Mouse (Mus musculus) lung, adult 18-20 months (tissue): ENCODE measurements at regions not wholly inside any gene's neighbourhood (a gene's known extent, or its start where the extent isn't known, plus 50 kb on each side); places are given as distances from the start of the nearest gene placed in this dataset.

ENCODE experiments used
- DNase-seq, 2 experiments: peaks; one replicate each; pipeline ENCODE4 v3.0.0; 2022; ENCODE audit warnings: mixed read lengths in 2 of 2

DNA sequence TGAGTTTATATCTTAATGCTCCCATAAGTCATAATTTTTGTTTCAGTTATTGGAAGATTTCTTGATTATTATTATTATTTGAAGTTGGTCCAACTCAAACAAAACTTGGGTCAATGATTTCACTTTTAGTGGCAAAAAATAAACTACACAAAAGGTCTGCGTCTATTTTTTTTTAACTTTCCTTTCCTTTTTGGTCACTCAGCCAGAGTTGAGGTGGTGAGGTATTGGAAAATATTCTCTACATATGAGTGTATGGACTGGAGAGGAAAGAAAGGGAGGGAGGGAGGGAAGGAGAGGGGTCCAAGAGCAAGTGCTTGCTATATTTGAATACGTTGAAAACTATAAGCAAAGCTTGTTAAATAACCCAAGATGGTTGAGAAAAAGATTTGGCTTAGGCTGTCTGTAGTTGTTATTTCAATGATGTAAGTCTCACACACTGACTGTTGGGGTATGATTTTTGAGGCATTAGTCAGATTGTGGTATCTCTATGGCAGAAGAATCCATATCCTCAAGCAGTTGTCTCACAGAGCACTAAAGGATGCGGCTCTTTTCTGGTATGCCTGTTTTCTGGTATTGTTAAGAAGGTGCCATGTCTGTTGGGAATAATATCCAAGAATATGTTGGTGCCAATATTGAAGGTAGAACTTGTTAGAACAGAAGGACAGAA lies 75.9 kb upstream of the Hey2 start:
- DNase-seq = no peak

DNA sequence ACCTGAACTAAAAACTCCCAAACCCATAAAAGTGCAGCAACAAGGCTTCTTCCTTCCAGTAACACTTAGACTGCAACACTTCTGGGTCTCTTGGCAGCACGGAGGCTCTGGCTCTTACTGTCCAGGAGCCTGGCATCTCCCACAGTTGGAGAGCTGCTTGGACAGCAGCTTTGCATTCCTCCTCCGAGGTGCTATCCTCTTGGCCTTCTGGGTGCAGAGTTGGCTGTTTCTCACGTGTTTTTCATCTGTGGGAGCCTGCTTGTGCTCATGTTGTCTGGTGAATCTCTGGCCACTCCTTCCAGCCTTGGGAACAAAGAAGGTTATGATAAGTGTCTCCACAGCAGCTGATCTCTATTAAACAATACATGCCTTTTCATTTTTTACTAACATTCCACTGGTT lies 51.2 kb upstream of the Hey2 start:
- DNase-seq = no peak
